Mouse (Mus musculus) stomach, postnatal 0 days (tissue): Measurements from ENCODE around the gene Lrfn4.

Experiments
- CTCF ChIP-seq: IDR thresholded peaks from 2 replicates; pipeline ENCODE4 v1.5.1; 2016; ENCODE audit warnings: antibody characterized with exemption, low read depth, mild to moderate bottlenecking, moderate library complexity
- EP300 ChIP-seq: optimal IDR thresholded peaks from 2 replicates; pipeline ENCODE3; 2016; ENCODE audit warnings: antibody characterized with exemption

DNA sequence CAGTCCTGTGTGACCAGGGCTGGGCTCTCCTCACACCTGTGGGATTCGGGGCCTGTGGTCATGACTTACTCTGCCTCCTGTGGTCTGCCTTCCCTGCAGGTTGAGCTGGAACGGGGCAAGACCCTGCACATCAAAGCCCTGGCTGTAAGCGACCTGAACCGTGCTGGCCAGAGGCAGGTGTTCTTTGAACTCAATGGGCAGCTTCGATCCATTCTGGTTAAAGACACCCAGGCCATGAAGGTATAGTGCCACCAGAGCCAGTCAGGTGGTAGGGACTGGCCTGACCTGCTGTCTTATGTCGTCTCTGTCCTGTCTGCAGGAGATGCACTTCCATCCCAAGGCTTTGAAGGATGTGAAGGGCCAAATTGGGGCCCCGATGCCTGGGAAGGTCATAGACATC, 5.3 kb upstream of the Lrfn4 start:
- no peak for TF ChIP-seq CTCF
- no peak for TF ChIP-seq EP300
